Mouse (Mus musculus) R1 (cell line): ENCODE measurements around the gene 1700016K19Rik.

ENCODE experiments used
- DNase-seq: peaks from one replicate; pipeline ENCODE4 v3.0.0-alpha.2; 2018; ENCODE audit warnings: low read depth, low spot score

1700016K19Rik gene

GRCm38 (mm10) chr11:75999440-76000155, at the start of gene 1700016K19Rik:
Gene 1700016K19Rik, plus strand, starts transcription at chr11:75999912.
- DNase-seq: peak; percentile 95

- DNase-seq: no peak
Observed at GRCm38 (mm10) chr11:75950459-75950858, 49.3 kb upstream of the 1700016K19Rik start.

- no peak for DNase-seq
Observed at GRCm38 (mm10) chr11:75951895-75952294, 47.8 kb upstream of the 1700016K19Rik start.

GRCm38 (mm10) chr11:75954896-75955295, 44.8 kb upstream of the 1700016K19Rik start:
- no peak for DNase-seq

- no peak for DNase-seq
Observed at GRCm38 (mm10) chr11:75956651-75957050, 43.1 kb upstream of the 1700016K19Rik start.

GRCm38 (mm10) chr11:75957124-75957832, 42.4 kb upstream of the 1700016K19Rik start:
- DNase-seq: no peak

GRCm38 (mm10) chr11:75961782-75962181, 37.9 kb upstream of the 1700016K19Rik start:
- no peak for DNase-seq

- peak; percentile 80 for DNase-seq
Observed at GRCm38 (mm10) chr11:75963730-75964475, 35.8 kb upstream of the 1700016K19Rik start.

GRCm38 (mm10) chr11:75964476-75964730, 35.3 kb upstream of the 1700016K19Rik start:
- DNase-seq: no peak

GRCm38 (mm10) chr11:75965674-75966400, 33.9 kb upstream of the 1700016K19Rik start:
- DNase-seq: no peak

- DNase-seq: peak; percentile 84
Observed at GRCm38 (mm10) chr11:75966401-75967372, 33.0 kb upstream of the 1700016K19Rik start.

- no peak for DNase-seq
Observed at GRCm38 (mm10) chr11:75968761-75969160, 31.0 kb upstream of the 1700016K19Rik start.

- DNase-seq: peak; percentile 27
Observed at GRCm38 (mm10) chr11:75970629-75971028, 29.1 kb upstream of the 1700016K19Rik start.

GRCm38 (mm10) chr11:75972188-75972587, 27.5 kb upstream of the 1700016K19Rik start:
- DNase-seq: no peak

- DNase-seq: no peak
Observed at GRCm38 (mm10) chr11:75972916-75973567, 26.7 kb upstream of the 1700016K19Rik start.

GRCm38 (mm10) chr11:75973988-75974387, 25.7 kb upstream of the 1700016K19Rik start:
- DNase-seq: peak; percentile 44

GRCm38 (mm10) chr11:75976748-75977147, 23.0 kb upstream of the 1700016K19Rik start:
- no peak for DNase-seq

- DNase-seq: no peak
Observed at GRCm38 (mm10) chr11:75978051-75978450, 21.7 kb upstream of the 1700016K19Rik start.

- DNase-seq: no peak
Observed at GRCm38 (mm10) chr11:75980413-75980812, 19.3 kb upstream of the 1700016K19Rik start.

- peak; percentile 68 for DNase-seq
Observed at GRCm38 (mm10) chr11:75983194-75983593, 16.5 kb upstream of the 1700016K19Rik start.
